Mouse (Mus musculus): ENCODE measurements around the gene Hdac9. TPM values are rescaled to one million over a fixed set of nuclear protein-coding genes. Genes with fewer than 3 reads are reported as not detected.

Hdac9 gene
- total and polyA plus RNA-seq, 2 experiments from 2014 or later = 14.9 to 21.6 TPM

DNA sequence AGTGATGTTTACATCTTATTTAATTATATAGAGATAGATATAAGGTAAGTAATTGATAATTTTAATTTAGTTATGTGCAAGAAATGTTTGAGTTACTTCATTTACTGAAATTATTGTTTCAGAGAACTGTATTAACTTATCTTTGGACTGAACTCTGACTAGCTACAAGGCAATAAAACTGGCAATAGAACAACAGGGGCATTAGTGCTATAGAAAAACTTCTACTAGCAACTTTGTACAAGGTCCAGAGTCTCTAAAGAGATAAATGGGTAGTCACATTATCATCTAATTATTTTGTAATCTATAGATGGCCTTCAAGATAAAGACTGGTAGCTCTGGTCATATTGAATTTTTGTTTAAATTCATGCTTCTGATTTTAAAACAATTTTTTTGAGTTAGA lies 632.0 kb downstream of the Hdac9 start:
- H3K4me3 ChIP-seq (ENCODE audit: low read depth, low read length) = no peak overlapping the region
- H3K9ac ChIP-seq = no peak overlapping the region
- no peak for TF ChIP-seq CTCF (IDR thresholded peaks at IDR 0.05; ENCODE audit: low read depth)
- no peak overlapping the region for H3K4me2 ChIP-seq (ENCODE audit: low read depth)
- H3K27me3 ChIP-seq (ENCODE audit: insufficient read depth, low read length) = no peaks in the 10 kb centered on the region
- ATAC-seq = no peak
- DNase-seq = no peak
- no peaks in the 10 kb centered on the region for H3K9me3 ChIP-seq (ENCODE audit: low read length)
- no peak overlapping the region for H3K27ac ChIP-seq (ENCODE audit: low read depth, low read length)
- no peaks in the 10 kb centered on the region for H3K4me1 ChIP-seq (ENCODE audit: insufficient read depth)
- H3K36me3 ChIP-seq (ENCODE audit: insufficient read depth) = no peaks in the 10 kb centered on the region

GRCm38 (mm10) chr12:34284396-34284795 lies 632.5 kb downstream of the Hdac9 start:
- TF ChIP-seq CTCF (IDR thresholded peaks at IDR 0.05; ENCODE audit: low read depth) = no peak
- no peak overlapping the region for H3K4me3 ChIP-seq (ENCODE audit: low read depth, low read length)
- H3K9ac ChIP-seq = no peak overlapping the region
- DNase-seq (no peak), ATAC-seq (no peak)
- WGBS = 88% methylated on average over 3 of the region's 3 CpGs
- no peak overlapping the region for H3K27ac ChIP-seq (ENCODE audit: low read depth, low read length)
- H3K4me1 ChIP-seq (ENCODE audit: insufficient read depth) = no peaks in the 10 kb centered on the region
- H3K27me3 ChIP-seq (ENCODE audit: insufficient read depth, low read length) = no peaks in the 10 kb centered on the region
- no peaks in the 10 kb centered on the region for H3K36me3 ChIP-seq (ENCODE audit: insufficient read depth)
- no peaks in the 10 kb centered on the region for H3K9me3 ChIP-seq (ENCODE audit: low read length)
- no peak overlapping the region for H3K4me2 ChIP-seq (ENCODE audit: low read depth)

DNA sequence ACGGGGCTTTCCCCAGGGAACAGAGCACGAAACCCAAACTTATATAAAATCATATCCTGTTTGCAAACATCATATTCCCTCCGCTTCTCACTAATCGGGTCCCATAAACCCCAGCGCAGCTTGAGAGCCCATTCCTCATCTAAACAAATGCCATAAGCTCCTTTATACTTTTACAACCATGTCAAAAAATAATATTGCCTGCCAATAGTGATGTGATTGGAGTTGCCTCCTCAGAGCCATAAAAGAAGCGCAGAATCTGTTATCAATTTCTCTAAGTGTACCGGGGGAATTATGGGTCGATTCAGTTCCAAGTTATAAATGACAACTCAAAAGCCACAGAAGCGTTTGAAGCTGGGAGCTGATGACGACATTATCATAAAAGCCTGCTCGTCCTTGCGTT lies 638.1 kb downstream of the Hdac9 start:
- H3K4me3 ChIP-seq (ENCODE audit: low read depth, low read length) = no peak overlapping the region
- no peak overlapping the region for H3K27ac ChIP-seq (ENCODE audit: low read depth, low read length)
- 80% methylated on average over 12 of the region's 12 CpGs for WGBS
- no peak overlapping the region for H3K4me2 ChIP-seq (ENCODE audit: low read depth)
- no peaks in the 10 kb centered on the region for H3K36me3 ChIP-seq (ENCODE audit: insufficient read depth)
- H3K9ac ChIP-seq = no peak overlapping the region
- H3K27me3 ChIP-seq (ENCODE audit: insufficient read depth, low read length) = no peaks in the 10 kb centered on the region
- H3K4me1 ChIP-seq (ENCODE audit: insufficient read depth) = no peaks in the 10 kb centered on the region
- no peak for DNase-seq
- H3K9me3 ChIP-seq (ENCODE audit: low read length) = no peaks in the 10 kb centered on the region
- no peak for ATAC-seq
- TF ChIP-seq CTCF (IDR thresholded peaks at IDR 0.05; ENCODE audit: low read depth) = no peak

DNA sequence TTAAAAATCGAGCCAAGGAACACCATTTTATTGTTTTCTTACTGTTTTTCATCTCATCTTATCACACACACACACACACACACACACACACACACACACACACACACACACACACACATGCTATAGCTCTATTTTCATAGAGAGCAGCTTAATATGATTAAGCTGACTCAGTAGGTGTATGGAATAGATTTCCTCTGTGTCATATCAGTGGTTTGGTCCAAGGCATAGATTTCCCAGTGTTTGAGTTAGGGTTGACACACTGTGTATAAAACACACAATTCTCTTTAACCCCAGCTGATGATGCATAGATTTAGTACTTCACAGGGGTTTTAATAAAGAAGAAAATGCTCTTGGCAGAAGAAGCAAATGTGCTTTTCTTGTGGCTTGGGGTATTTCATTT lies 643.1 kb downstream of the Hdac9 start:
- no peaks in the 10 kb centered on the region for H3K27me3 ChIP-seq (ENCODE audit: insufficient read depth, low read length)
- no peak for TF ChIP-seq CTCF (IDR thresholded peaks at IDR 0.05; ENCODE audit: low read depth)
- WGBS = 84% methylated on average over 1 of the region's 1 CpGs
- no peak overlapping the region for H3K4me2 ChIP-seq (ENCODE audit: low read depth)
- H3K4me3 ChIP-seq (ENCODE audit: low read depth, low read length) = no peak overlapping the region
- H3K9ac ChIP-seq = no peak overlapping the region
- H3K4me1 ChIP-seq (ENCODE audit: insufficient read depth) = no peaks in the 10 kb centered on the region
- H3K36me3 ChIP-seq (ENCODE audit: insufficient read depth) = no peaks in the 10 kb centered on the region
- H3K27ac ChIP-seq (ENCODE audit: low read depth, low read length) = no peak overlapping the region
- ATAC-seq (no peak), DNase-seq (no peak)
- no peaks in the 10 kb centered on the region for H3K9me3 ChIP-seq (ENCODE audit: low read length)

GRCm38 (mm10) chr12:34270096-34270495 lies 646.8 kb downstream of the Hdac9 start:
- Histone ChIP-seq H3K4me2 (ENCODE audit: low read depth) (no peak overlapping the region), H3K27me3 (ENCODE audit: insufficient read depth, low read length) (no peaks in the 10 kb centered on the region), H3K27ac (ENCODE audit: low read depth, low read length) (no peak overlapping the region), H3K36me3 (ENCODE audit: insufficient read depth) (no peaks in the 10 kb centered on the region), H3K4me1 (ENCODE audit: insufficient read depth) (no peaks in the 10 kb centered on the region), H3K9me3 (ENCODE audit: low read length) (no peaks in the 10 kb centered on the region), H3K9ac (no peak overlapping the region), H3K4me3 (ENCODE audit: low read depth, low read length) (no peak overlapping the region)
- TF ChIP-seq CTCF (IDR thresholded peaks at IDR 0.05; ENCODE audit: low read depth) = no peak
- no peak for ATAC-seq
- DNase-seq = no peak
- 59% methylated on average over 6 of the region's 6 CpGs for WGBS

DNA sequence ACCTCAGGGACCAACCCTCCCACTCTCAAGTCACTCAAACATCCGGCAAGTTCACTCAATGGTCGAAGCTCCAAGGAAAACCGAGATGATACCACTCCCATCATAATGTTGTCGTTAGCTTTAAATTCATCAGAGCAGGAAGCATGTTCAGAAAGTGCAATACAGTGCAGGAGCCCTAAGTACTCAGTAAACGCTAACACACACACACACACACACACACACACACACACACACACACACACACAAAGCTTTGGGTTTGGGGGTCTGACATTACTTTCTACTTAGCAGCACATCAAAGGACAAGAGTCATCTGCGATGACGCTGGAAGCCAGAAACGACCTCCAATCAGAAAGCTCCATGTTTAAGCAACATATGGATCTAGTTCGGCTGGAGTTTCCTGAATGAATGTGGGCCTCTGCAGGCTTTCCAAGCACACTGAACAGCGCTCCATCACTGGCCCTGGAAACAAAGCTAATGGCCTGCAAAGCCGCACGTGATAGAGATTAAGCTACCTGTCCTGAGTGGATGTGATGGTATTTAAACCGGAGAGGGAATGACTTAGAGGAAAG lies 647.3 kb downstream of the Hdac9 start:
- Histone ChIP-seq H3K27me3 (ENCODE audit: insufficient read depth, low read length) (no peaks in the 10 kb centered on the region), H3K9ac (no peak overlapping the region), H3K4me2 (ENCODE audit: low read depth) (no peak overlapping the region), H3K9me3 (ENCODE audit: low read length) (no peaks in the 10 kb centered on the region), H3K4me1 (ENCODE audit: insufficient read depth) (no peaks in the 10 kb centered on the region), H3K36me3 (ENCODE audit: insufficient read depth) (no peaks in the 10 kb centered on the region), H3K4me3 (ENCODE audit: low read depth, low read length) (no peak overlapping the region), H3K27ac (ENCODE audit: low read depth, low read length) (no peak overlapping the region)
- DNase-seq (no peak), ATAC-seq (no peak)
- 73% methylated on average over 13 of the region's 13 CpGs for WGBS
- TF ChIP-seq CTCF (IDR thresholded peaks at IDR 0.05; ENCODE audit: low read depth) = no peak

- DNase-seq (peak; percentile 9), ATAC-seq (no peak)
- H3K9me3 ChIP-seq (ENCODE audit: low read length) = no peaks in the 10 kb centered on the region
- no peaks in the 10 kb centered on the region for H3K4me1 ChIP-seq (ENCODE audit: insufficient read depth)
- no peak overlapping the region for H3K9ac ChIP-seq
- H3K4me2 ChIP-seq (ENCODE audit: low read depth) = no peak overlapping the region
- H3K4me3 ChIP-seq (ENCODE audit: low read depth, low read length) = no peak overlapping the region
- no peak for TF ChIP-seq CTCF (IDR thresholded peaks at IDR 0.05; ENCODE audit: low read depth)
- H3K36me3 ChIP-seq (ENCODE audit: insufficient read depth) = no peaks in the 10 kb centered on the region
- WGBS = 62% methylated on average over 4 of the region's 4 CpGs
- no peak overlapping the region for H3K27ac ChIP-seq (ENCODE audit: low read depth, low read length)
- H3K27me3 ChIP-seq (ENCODE audit: insufficient read depth, low read length) = no peaks in the 10 kb centered on the region
Observed at GRCm38 (mm10) chr12:34259651-34260050, 657.2 kb downstream of the Hdac9 start.

All from forebrain, postnatal 0 days (tissue).